Mouse (Mus musculus) forebrain, postnatal 0 days (tissue): ENCODE data around the gene Ctrc. TPM values are rescaled to one million over a fixed set of nuclear protein-coding genes. Genes with fewer than 3 reads are reported as not detected.

Experiments
- ATAC-seq: fragments of 200-750 bp; cut with Nextera tagmentation; 2 replicates; pipeline ENCODE4 v1.8.0; 2017; ENCODE audit warnings: mild to moderate bottlenecking, moderate library complexity
- DNase-seq: peaks from one replicate; pipeline ENCODE4 v3.0.0-alpha.2; 2015
- H3K27ac ChIP-seq: fragments of 300-500 bp; sonication (generic); 2 replicates; pipeline ENCODE4 v1.5.1; 2014; ENCODE audit warnings: low read depth, mild to moderate bottlenecking, antibody characterized with exemption, low read length, moderate library complexity, mixed read lengths
- H3K27me3 ChIP-seq: fragments of 300-500 bp; sonication (generic); 2 replicates; pipeline ENCODE4 v1.6.1; 2014; ENCODE audit warnings: mild to moderate bottlenecking, low read length, mixed read lengths; ENCODE audit not compliant: insufficient read depth
- H3K36me3 ChIP-seq: fragments of 300-500 bp; sonication (generic); 2 replicates; pipeline ENCODE4 v1.6.1; 2014; ENCODE audit warnings: mild to moderate bottlenecking, moderate library complexity; ENCODE audit not compliant: insufficient read depth
- H3K4me1 ChIP-seq: fragments of 300-500 bp; sonication (generic); 2 replicates; pipeline ENCODE4 v1.6.1; 2014; ENCODE audit warnings: antibody characterized with exemption; ENCODE audit not compliant: insufficient read depth
- H3K4me2 ChIP-seq: fragments of 300-500 bp; sonication (generic); 2 replicates; pipeline ENCODE4 v1.6.1; 2014; ENCODE audit warnings: low read depth, mild to moderate bottlenecking, moderate library complexity
- H3K4me3 ChIP-seq: fragments of 300-500 bp; sonication (generic); 2 replicates; pipeline ENCODE4 v1.5.1; 2014; ENCODE audit warnings: low read depth, low read length, mixed read lengths
- H3K9ac ChIP-seq: fragments of 300-500 bp; sonication (generic); 2 replicates; pipeline ENCODE4 v1.6.1; 2014; ENCODE audit warnings: mild to moderate bottlenecking
- H3K9me3 ChIP-seq: fragments of 300-500 bp; sonication (generic); 2 replicates; pipeline ENCODE4 v1.6.1; 2016; ENCODE audit warnings: low read length
- CTCF ChIP-seq: sonication (generic); IDR thresholded peaks from 2 replicates; pipeline ENCODE4 v1.5.1; 2016; ENCODE audit warnings: antibody characterized with exemption, control low read depth, low read depth
- WGBS: fragments of 180-500 bp; shearing (Covaris S2); extraction: QIAGEN DNeasy Blood & Tissue Kit; methylation state at CpG from one replicate; pipeline ENCODE4 v1.1.7; 2014; 5-methylcytosine and 5-hydroxymethylcytosine counted together
- polyA plus RNA-seq: library from polyadenylated mRNA; unstranded; fragments of >200 nt; fragmentation: Nextera tagmentation; extraction: Ambion mirVana; gene quantifications from 2 replicates; pipeline ENCODE4 v1.2.1, GENCODE M21; 2015
- total RNA-seq: library from RNA; depleted of rRNA; stranded (reverse); fragments of >200 nt; gene quantifications from 2 replicates; pipeline ENCODE4 v1.2.3, GENCODE M21; 2014

The Ctrc gene
- total and polyA plus RNA-seq, 2 experiments from 2014 or later = not detected

GRCm38 (mm10) chr4:141862867-141863266 lies 16.7 kb upstream of the Ctrc start:
- H3K27ac ChIP-seq = no peak overlapping the region
- H3K9me3 ChIP-seq = no peaks in the 10 kb centered on the region
- no peak for ATAC-seq
- no peak overlapping the region for H3K9ac ChIP-seq
- no peak for TF ChIP-seq CTCF
- no peaks in the 10 kb centered on the region for H3K27me3 ChIP-seq
- WGBS = 68% methylated on average over 5 of the region's 5 CpGs
- H3K36me3 ChIP-seq = peaks cover 11% of the 10 kb centered on the region
- no peak overlapping the region for H3K4me3 ChIP-seq
- H3K4me2 ChIP-seq = no peak overlapping the region
- 0 out of 2 replicates have a peak, but pooled peaks cover 4% of the 10 kb centered on the region for H3K4me1 ChIP-seq
- DNase-seq = no peak

GRCm38 (mm10) chr4:141861591-141862295 lies 15.6 kb upstream of the Ctrc start:
- ATAC-seq (no peak), DNase-seq (no peak)
- Histone ChIP-seq H3K9ac (no peak overlapping the region), H3K4me1 (0 out of 2 replicates have a peak, but pooled peaks cover 4% of the 10 kb centered on the region), H3K4me2 (no peak overlapping the region), H3K4me3 (no peak overlapping the region), H3K27me3 (no peaks in the 10 kb centered on the region), H3K36me3 (peaks cover 11% of the 10 kb centered on the region), H3K9me3 (no peaks in the 10 kb centered on the region), H3K27ac (no peak overlapping the region)
- TF ChIP-seq CTCF = no peak
- WGBS = 89% methylated on average over 17 of the region's 17 CpGs

GRCm38 (mm10) chr4:141860246-141860841 lies 14.2 kb upstream of the Ctrc start:
- Histone ChIP-seq H3K27me3 (no peaks in the 10 kb centered on the region), H3K4me3 (no peak overlapping the region), H3K4me2 (no peak overlapping the region), H3K27ac (no peak overlapping the region), H3K4me1 (no peaks in the 10 kb centered on the region), H3K36me3 (peaks cover 11% of the 10 kb centered on the region), H3K9me3 (no peaks in the 10 kb centered on the region), H3K9ac (no peak overlapping the region)
- no peak for ATAC-seq
- no peak for DNase-seq
- no peak for TF ChIP-seq CTCF
- WGBS = 81% methylated on average over 19 of the region's 19 CpGs

GRCm38 (mm10) chr4:141859351-141859750 lies 13.2 kb upstream of the Ctrc start:
- Histone ChIP-seq H3K4me2 (no peak overlapping the region), H3K27me3 (no peaks in the 10 kb centered on the region), H3K27ac (no peak overlapping the region), H3K4me3 (no peak overlapping the region), H3K4me1 (no peaks in the 10 kb centered on the region), H3K9me3 (no peaks in the 10 kb centered on the region), H3K9ac (no peak overlapping the region), H3K36me3 (peaks cover 11% of the 10 kb centered on the region)
- ATAC-seq (no peak), DNase-seq (no peak)
- TF ChIP-seq CTCF = no peak
- 97% methylated on average over 14 of the region's 14 CpGs for WGBS

GRCm38 (mm10) chr4:141858501-141858900 lies 12.3 kb upstream of the Ctrc start:
- no peak for TF ChIP-seq CTCF
- no peaks in the 10 kb centered on the region for H3K27me3 ChIP-seq
- H3K36me3 ChIP-seq = peaks cover 11% of the 10 kb centered on the region
- H3K9ac ChIP-seq = no peak overlapping the region
- no peak overlapping the region for H3K4me2 ChIP-seq
- H3K4me3 ChIP-seq = no peak overlapping the region
- H3K4me1 ChIP-seq = no peaks in the 10 kb centered on the region
- DNase-seq (peak; percentile 11), ATAC-seq (no peak)
- H3K9me3 ChIP-seq = no peaks in the 10 kb centered on the region
- WGBS = 78% methylated on average over 20 of the region's 20 CpGs
- H3K27ac ChIP-seq = no peak overlapping the region

GRCm38 (mm10) chr4:141857422-141857930 lies 11.3 kb upstream of the Ctrc start:
- peak; percentile 98 for TF ChIP-seq CTCF
- H3K4me2 ChIP-seq = no peak overlapping the region
- H3K27me3 ChIP-seq = no peaks in the 10 kb centered on the region
- 12% methylated on average over 10 of the region's 10 CpGs for WGBS
- H3K9me3 ChIP-seq = no peaks in the 10 kb centered on the region
- DNase-seq (peak; percentile 88), ATAC-seq (peak; percentile 83)
- no peak overlapping the region for H3K4me3 ChIP-seq
- no peaks in the 10 kb centered on the region for H3K4me1 ChIP-seq
- no peak overlapping the region for H3K9ac ChIP-seq
- H3K27ac ChIP-seq = no peak overlapping the region
- H3K36me3 ChIP-seq = peaks cover 11% of the 10 kb centered on the region

GRCm38 (mm10) chr4:141853437-141853836 lies 7.3 kb upstream of the Ctrc start:
- H3K4me2 ChIP-seq = no peak overlapping the region

More at GRCm38 (mm10) chr4:141853437-141853836, 7.3 kb upstream of the Ctrc start:
- WGBS = 67% methylated on average over 9 of the region's 9 CpGs
- H3K36me3 ChIP-seq = no peaks in the 10 kb centered on the region
- ATAC-seq (no peak), DNase-seq (peak; percentile 79)
- no peak overlapping the region for H3K27ac ChIP-seq
- TF ChIP-seq CTCF = peak; percentile 85
- H3K4me1 ChIP-seq = no peaks in the 10 kb centered on the region
- H3K9ac ChIP-seq = no peak overlapping the region
- no peaks in the 10 kb centered on the region for H3K9me3 ChIP-seq
- H3K4me3 ChIP-seq = no peak overlapping the region
- H3K27me3 ChIP-seq = no peaks in the 10 kb centered on the region
